Comparison of ENCODE assay signal across 18 mouse cellular contexts in genomic region chr15:96799228-96799627, GRCm38 (mm10).
DNase-seq lines count a peak whose midpoint lies in the region; ATAC-seq and TF ChIP-seq lines count a peak whose summit lies in the region.
"Had no signal": no experiment of that assay in that cellular context is flagged by ENCODE, and none has a peak within 500 bp of the region (broad histone marks: within the 10 kb centered on the region; RNA-seq: fewer than 3 reads in every experiment).

No protein-coding gene starts in this region.

- H3K4me3 ChIP-seq in hindbrain, embryonic 16.5 days (ENCODE audit: low read length): no peak overlapping the region
- H3K4me3 ChIP-seq in hindbrain, embryonic 11.5 days (ENCODE audit: low read depth, low read length): no peak overlapping the region
- H3K4me3 ChIP-seq in brown adipose tissue, adult 24 weeks (ENCODE audit: insufficient read depth, low read depth, low read length): no peak overlapping the region
- no peak overlapping the region for H3K4me3 ChIP-seq in heart, embryonic 16.5 days (ENCODE audit: low read length)
- H3K4me3 ChIP-seq: lung, embryonic 15.5 days; midbrain, embryonic 12.5 days; neural tube, embryonic 15.5 days had no signal

- H3K36me3 ChIP-seq in hindbrain, embryonic 16.5 days (ENCODE audit: control insufficient read depth, insufficient read depth, low read length): no peaks in the 10 kb centered on the region
- H3K36me3 ChIP-seq in hindbrain, embryonic 11.5 days (ENCODE audit: control insufficient read depth, insufficient read depth, low read length): no peaks in the 10 kb centered on the region
- no peaks in the 10 kb centered on the region for H3K36me3 ChIP-seq in heart, embryonic 16.5 days (ENCODE audit: control insufficient read depth, insufficient read depth)
- H3K36me3 ChIP-seq: lung, embryonic 15.5 days; midbrain, embryonic 12.5 days; neural tube, embryonic 15.5 days had no signal

- WGBS in hindbrain, embryonic 16.5 days: 58% methylated on average over 12 of the region's 12 CpGs
- 77% methylated on average over 12 of the region's 12 CpGs for WGBS in hindbrain, embryonic 11.5 days
- WGBS in heart, embryonic 16.5 days: 47% methylated on average over 12 of the region's 12 CpGs

- no peak overlapping the region for H3K4me2 ChIP-seq in hindbrain, embryonic 16.5 days (ENCODE audit: low read length)
- H3K4me2 ChIP-seq in hindbrain, embryonic 11.5 days (replicated peaks; ENCODE audit: low read depth, low read length): no peak overlapping the region
- H3K4me2 ChIP-seq in heart, embryonic 16.5 days (ENCODE audit: low read depth, low read length): no peak overlapping the region
- H3K4me2 ChIP-seq: lung, embryonic 15.5 days; midbrain, embryonic 12.5 days; neural tube, embryonic 15.5 days had no signal

- no peak for ATAC-seq in hindbrain, embryonic 16.5 days
- no peak for ATAC-seq in hindbrain, embryonic 11.5 days (ENCODE audit: low FRiP score)
- 0 out of 2 replicates have a peak, but pooled peaks have one; percentile 21 for ATAC-seq in heart, embryonic 16.5 days (replicated peaks; ENCODE audit: extremely low read depth, insufficient read depth, low FRiP score)
- ATAC-seq: forebrain, embryonic 14.5 days had no signal

- H3K9me3 ChIP-seq in hindbrain, embryonic 16.5 days (ENCODE audit: control insufficient read depth, low read length): no peaks in the 10 kb centered on the region
- H3K9me3 ChIP-seq in hindbrain, embryonic 11.5 days (ENCODE audit: control insufficient read depth, low read length): no peaks in the 10 kb centered on the region
- H3K9me3 ChIP-seq in heart, embryonic 16.5 days (replicated peaks; ENCODE audit: control insufficient read depth, low read length): no peaks in the 10 kb centered on the region
- H3K9me3 ChIP-seq: lung, embryonic 15.5 days; midbrain, embryonic 12.5 days; neural tube, embryonic 15.5 days had no signal

- H3K27me3 ChIP-seq in hindbrain, embryonic 16.5 days (replicated peaks; ENCODE audit: control insufficient read depth, insufficient read depth, low read length): no peaks in the 10 kb centered on the region
- no peaks in the 10 kb centered on the region for H3K27me3 ChIP-seq in hindbrain, embryonic 11.5 days (ENCODE audit: control insufficient read depth, insufficient read depth, low read length)
- no peaks in the 10 kb centered on the region for H3K27me3 ChIP-seq in heart, embryonic 16.5 days (ENCODE audit: control insufficient read depth, insufficient read depth, low read length)
- H3K27me3 ChIP-seq: lung, embryonic 15.5 days; midbrain, embryonic 12.5 days; neural tube, embryonic 15.5 days had no signal

- no peaks in the 10 kb centered on the region for H3K4me1 ChIP-seq in hindbrain, embryonic 16.5 days (ENCODE audit: control insufficient read depth, insufficient read depth, low read depth, low read length)
- no peaks in the 10 kb centered on the region for H3K4me1 ChIP-seq in hindbrain, embryonic 11.5 days (replicated peaks; ENCODE audit: control insufficient read depth, insufficient read depth, low read length)
- H3K4me1 ChIP-seq in brown adipose tissue, adult 24 weeks (ENCODE audit: control insufficient read depth, insufficient read depth, insufficient read length, low read length): peaks cover 11% of the 10 kb centered on the region; the same call in 1 of the 2 replicates
- H3K4me1 ChIP-seq in heart, embryonic 16.5 days (ENCODE audit: control insufficient read depth, insufficient read depth, low read length): peaks cover 32% of the 10 kb centered on the region
- H3K4me1 ChIP-seq: midbrain, embryonic 12.5 days had no signal

- TF ChIP-seq POLR2A in brain, embryonic 14.5 days (IDR thresholded peaks at IDR 0.05; ENCODE audit: borderline replicate concordance, extremely low read depth, insufficient read depth, insufficient read length, poor library complexity, severe bottlenecking): no peak

- no peak for DNase-seq in hindbrain, embryonic 11.5 days (ENCODE audit: low spot score)
- DNase-seq in brain, embryonic 14.5 days (ENCODE audit: low read depth): peak; percentile 27
- no peak for DNase-seq in thymus, postnatal 4 days
- DNase-seq in right cerebral cortex, postnatal 14 days: no peak
- DNase-seq in retina, embryonic 14.5 days (ENCODE audit: low spot score): no peak
- DNase-seq: adrenal gland, postnatal 36 days; cerebellum, postnatal 14 days; embryo, embryonic 11 days; kidney, adult 8-10 months; right cerebral cortex, postnatal 4 days had no signal

- no peak overlapping the region for H3K9ac ChIP-seq in hindbrain, embryonic 16.5 days (ENCODE audit: low read depth, low read length)
- no peak overlapping the region for H3K9ac ChIP-seq in hindbrain, embryonic 11.5 days (ENCODE audit: low read depth, low read length)
- H3K9ac ChIP-seq in heart, embryonic 16.5 days (ENCODE audit: low read length): peak overlapping the region; percentile 41; the same call in 1 of the 2 replicates
- H3K9ac ChIP-seq: lung, embryonic 15.5 days; midbrain, embryonic 12.5 days; neural tube, embryonic 15.5 days had no signal

- H3K27ac ChIP-seq in hindbrain, embryonic 16.5 days (ENCODE audit: low read depth, low read length): peak overlapping the region; percentile 16; the same call in 1 of the 2 replicates
- no peak overlapping the region for H3K27ac ChIP-seq in hindbrain, embryonic 11.5 days (ENCODE audit: low read depth, low read length)
- H3K27ac ChIP-seq in brown adipose tissue, adult 24 weeks (replicated peaks; ENCODE audit: low read depth, low read length): peak overlapping the region; percentile 7; the same call in 1 of the 2 replicates
- H3K27ac ChIP-seq in heart, embryonic 16.5 days (ENCODE audit: low read length): peak overlapping the region; percentile 68
- H3K27ac ChIP-seq: lung, embryonic 15.5 days; macrophage; midbrain, embryonic 12.5 days; neural tube, embryonic 15.5 days had no signal

- TF ChIP-seq CTCF in brain, embryonic 14.5 days (IDR thresholded peaks at IDR 0.05; ENCODE audit: borderline replicate concordance, extremely low read depth, insufficient read depth, insufficient read length): no peak
